Mouse (Mus musculus) MEL (cell line): ENCODE data around the gene Lix1l. TPM values are rescaled to one million over a fixed set of nuclear protein-coding genes. Genes with fewer than 3 reads are reported as not detected.
A peak's percentile ranks its signal among the peaks of the same experiment; 100 is the strongest.

Experiments
- DNase-seq: peaks from one replicate; pipeline ENCODE4 v3.0.0; 2011; ENCODE audit warnings: low read depth, low spot score
- H3K27ac ChIP-seq: 2 replicates; pipeline ENCODE4 v1.5.1; 2012; ENCODE audit warnings: low read depth, mild to moderate bottlenecking, control low read depth, low read length, moderate library complexity; ENCODE audit not compliant: control insufficient read depth
- H3K27me3 ChIP-seq, 2 experiments: fragments of 150-350 bp in 1 of 2; sonication (generic) in 1 of 2; 2 replicates each; pipeline ENCODE4 v1.6.1; 2012; ENCODE audit warnings: low read length in 2 of 2, mild to moderate bottlenecking in 2 of 2, improper control_type of control experiment in 1 of 2, moderate library complexity in 1 of 2; ENCODE audit not compliant: insufficient read depth in 2 of 2, control insufficient read depth in 1 of 2
- H3K36me3 ChIP-seq, 2 experiments: 2 replicates each; pipeline ENCODE4 v1.6.1; 2012 to 2014; ENCODE audit warnings: low read length in 2 of 2, improper control_type of control experiment in 1 of 2, inconsistent platforms in 1 of 2, mild to moderate bottlenecking in 1 of 2; ENCODE audit not compliant: insufficient read depth in 2 of 2, control insufficient read depth in 1 of 2
- H3K4me1 ChIP-seq, 2 experiments: fragments of 150-350 bp in 1 of 2; sonication (generic) in 1 of 2; 2 replicates each; pipeline ENCODE4 v1.6.1; 2012; ENCODE audit warnings: low read length in 2 of 2, improper control_type of control experiment in 1 of 2, mild to moderate bottlenecking in 1 of 2; ENCODE audit not compliant: insufficient read depth in 2 of 2, control insufficient read depth in 1 of 2
- H3K4me3 ChIP-seq, 2 experiments: fragments of 150-350 bp in 1 of 2; sonication (generic) in 1 of 2; 2 replicates each; pipeline ENCODE4 v1.5.1; 2012; ENCODE audit warnings: low read depth in 2 of 2, low read length in 2 of 2, mild to moderate bottlenecking in 2 of 2, moderate library complexity in 2 of 2, control low read depth in 1 of 2, improper control_type of control experiment in 1 of 2; ENCODE audit not compliant: control insufficient read depth in 1 of 2, insufficient read depth in 1 of 2
- H3K79me2 ChIP-seq: 2 replicates; pipeline ENCODE4 v1.6.1; 2012; ENCODE audit warnings: mild to moderate bottlenecking, low read length, moderate library complexity; ENCODE audit not compliant: control insufficient read depth, poor library complexity, insufficient read depth
- H3K9ac ChIP-seq: 2 replicates; pipeline ENCODE4 v1.6.1; 2012; ENCODE audit warnings: low read depth, mild to moderate bottlenecking, control low read depth, low read length, moderate library complexity; ENCODE audit not compliant: control insufficient read depth, poor library complexity, severe bottlenecking
- H3K9me3 ChIP-seq: fragments of 150-350 bp; sonication (generic); replicated peaks from 2 replicates; pipeline ENCODE4 v1.6.1; 2012; ENCODE audit warnings: mild to moderate bottlenecking, low read length, improper control_type of control experiment, moderate library complexity; ENCODE audit not compliant: insufficient read depth
- BHLHE40 ChIP-seq: IDR thresholded peaks from 2 replicates; pipeline ENCODE4 v1.6.1; 2012; ENCODE audit warnings: low read depth, mild to moderate bottlenecking, inconsistent platforms, low read length, improper control_type of control experiment, borderline replicate concordance
- E2F4 ChIP-seq: IDR thresholded peaks from 2 replicates; pipeline ENCODE4 v1.6.1; 2011; ENCODE audit warnings: low read depth, low read length, improper control_type of control experiment, borderline replicate concordance
- EP300 ChIP-seq, 2 experiments: IDR thresholded peaks; 2 replicates each; pipeline ENCODE4 v1.6.1; 2011; ENCODE audit warnings: improper control_type of control experiment in 2 of 2, low read length in 2 of 2, low read depth in 1 of 2, mild to moderate bottlenecking in 1 of 2
- ETS1 ChIP-seq: IDR thresholded peaks from 2 replicates; pipeline ENCODE4 v1.6.1; 2012; ENCODE audit warnings: low read depth, mild to moderate bottlenecking, inconsistent platforms, low read length, improper control_type of control experiment, moderate library complexity
- HCFC1 ChIP-seq: IDR thresholded peaks from 2 replicates; pipeline ENCODE4 v1.6.1; 2012; ENCODE audit warnings: low read depth, mild to moderate bottlenecking, inconsistent platforms, low read length, improper control_type of control experiment, moderate library complexity
- MAFK ChIP-seq: IDR thresholded peaks from 2 replicates; pipeline ENCODE4 v1.6.1; 2011; ENCODE audit warnings: low read depth, mild to moderate bottlenecking, low read length, improper control_type of control experiment, borderline replicate concordance
- MAX ChIP-seq: IDR thresholded peaks from 2 replicates; pipeline ENCODE4 v1.6.1; 2011; ENCODE audit warnings: low read length, improper control_type of control experiment
- MAZ ChIP-seq: IDR thresholded peaks from 2 replicates; pipeline ENCODE4 v1.6.1; 2012; ENCODE audit warnings: low read depth, mild to moderate bottlenecking, inconsistent platforms, low read length, improper control_type of control experiment
- MYB ChIP-seq: IDR thresholded peaks from 2 replicates; pipeline ENCODE4 v1.6.1; 2011; ENCODE audit warnings: mild to moderate bottlenecking, low read depth, low read length, improper control_type of control experiment
- NRF1 ChIP-seq: IDR thresholded peaks from 2 replicates; pipeline ENCODE4 v1.6.1; 2014; ENCODE audit warnings: low read depth, mild to moderate bottlenecking, inconsistent platforms, low read length, improper control_type of control experiment, moderate library complexity; ENCODE audit not compliant: poor library complexity, insufficient read depth, severe bottlenecking
- POLR2A ChIP-seq, 2 experiments: IDR thresholded peaks; 2 replicates each; pipeline ENCODE4 v1.6.1; 2011 to 2012; ENCODE audit warnings: low read length in 2 of 2, mild to moderate bottlenecking in 2 of 2, control low read depth in 1 of 2, improper control_type of control experiment in 1 of 2, low read depth in 1 of 2, moderate library complexity in 1 of 2; ENCODE audit not compliant: control insufficient read depth in 1 of 2, insufficient read depth in 1 of 2, poor library complexity in 1 of 2
- POLR2AphosphoS5 ChIP-seq: IDR thresholded peaks from 2 replicates; pipeline ENCODE4 v1.6.1; 2012; ENCODE audit warnings: low read depth, borderline replicate concordance, mild to moderate bottlenecking, inconsistent platforms, low read length, moderate library complexity, mixed read lengths
- RAD21 ChIP-seq: IDR thresholded peaks from 2 replicates; pipeline ENCODE4 v1.6.1; 2011; ENCODE audit warnings: mild to moderate bottlenecking, low read depth, low read length, improper control_type of control experiment
- RCOR1 ChIP-seq: IDR thresholded peaks from 2 replicates; pipeline ENCODE4 v1.6.1; 2012; ENCODE audit warnings: low read depth, mild to moderate bottlenecking, inconsistent platforms, low read length, improper control_type of control experiment
- TAL1 ChIP-seq: IDR thresholded peaks from 2 replicates; pipeline ENCODE4 v1.6.1; 2012; ENCODE audit warnings: mild to moderate bottlenecking, inconsistent platforms, low read length, moderate library complexity, mixed read lengths
- TBP ChIP-seq: IDR thresholded peaks from 2 replicates; pipeline ENCODE4 v1.8.0; 2011; ENCODE audit warnings: low read depth, low read length, improper control_type of control experiment
- UBTF ChIP-seq: IDR thresholded peaks from 2 replicates; pipeline ENCODE4 v1.6.1; 2012; ENCODE audit warnings: low read depth, mild to moderate bottlenecking, inconsistent platforms, low read length, improper control_type of control experiment, moderate library complexity, borderline replicate concordance; ENCODE audit not compliant: insufficient read depth
- ZC3H11A ChIP-seq: IDR thresholded peaks from 2 replicates; pipeline ENCODE4 v1.6.1; 2012; ENCODE audit warnings: low read depth, mild to moderate bottlenecking, inconsistent platforms, low read length, improper control_type of control experiment
- ZMIZ1 ChIP-seq: IDR thresholded peaks from 2 replicates; pipeline ENCODE4 v1.6.1; 2012; ENCODE audit warnings: low read depth, mild to moderate bottlenecking, inconsistent platforms, low read length, improper control_type of control experiment, moderate library complexity
- polyA plus RNA-seq, 2 experiments: library from polyadenylated mRNA; stranded (reverse) in 1 of 2; unstranded in 1 of 2; fragments of >175 nt in 1 of 2; fragments of >200 nt in 1 of 2; gene quantifications; 2 replicates each; pipeline versions ENCODE4 v1.2.1 to v1.2.4; 2012; ENCODE audit warnings: low replicate concordance in 2 of 2, low read depth in 1 of 2; ENCODE audit not compliant: insufficient read length in 2 of 2, insufficient read depth in 1 of 2, missing spikeins in 1 of 2
- total RNA-seq: library from RNA; depleted of rRNA; stranded (reverse); fragments of 300-350 nt; gene quantifications from 2 replicates; pipeline ENCODE4 v1.2.3, GENCODE M21; 2012

Gene Lix1l
- total and polyA plus RNA-seq, 3 experiments = 5.4 to 17.0 TPM; not detected in 1

DNA sequence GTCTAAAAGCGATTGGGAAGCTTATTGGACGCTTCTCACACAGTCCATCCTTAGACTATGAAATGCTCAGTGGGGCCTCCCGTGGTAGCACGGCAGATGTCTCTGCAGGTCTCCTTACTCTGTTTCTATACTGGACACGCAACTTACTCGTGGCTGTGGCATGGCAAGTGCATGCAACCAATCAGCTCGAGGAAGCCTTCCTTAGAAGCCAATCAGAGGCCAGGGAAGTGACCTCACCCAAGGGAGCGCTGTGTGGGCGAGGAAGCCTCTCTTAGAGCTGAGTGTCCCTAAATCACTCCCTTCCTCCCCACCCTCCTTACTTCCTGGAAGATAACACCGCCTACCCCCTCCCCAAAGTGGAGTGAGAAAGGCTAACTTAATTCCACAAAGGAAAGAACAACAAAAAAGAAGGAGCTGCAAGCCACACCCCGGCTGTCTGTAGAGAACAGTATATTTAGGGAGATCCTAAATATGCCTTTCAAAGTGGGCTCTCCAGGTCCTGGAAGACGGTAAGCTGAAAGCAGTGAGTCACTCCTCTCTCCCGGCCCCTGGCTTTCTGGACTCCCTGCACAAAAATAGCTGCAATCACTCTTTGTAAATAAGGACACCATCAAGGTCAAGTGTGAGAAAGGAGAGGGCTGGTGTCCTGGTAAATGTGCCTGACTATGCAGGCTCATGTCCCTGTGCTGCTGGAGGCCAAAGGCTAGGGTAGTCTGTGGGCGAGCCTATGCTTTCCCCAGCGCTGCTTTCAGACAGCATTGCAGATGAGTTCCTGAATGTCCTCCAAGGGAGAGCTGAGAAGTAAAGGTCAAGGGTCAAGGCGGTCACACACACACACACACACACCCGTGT, 24.0 kb upstream of the Lix1l start, which contains the start of gene Gm16253 (continued):
- peak; percentile 94 for TF ChIP-seq ETS1
- TF ChIP-seq BHLHE40 = no peak
- TF ChIP-seq ZMIZ1 = peak; percentile 78
- TF ChIP-seq RAD21 = no peak
- TF ChIP-seq MAX = peak; percentile 99
- no peak for TF ChIP-seq MAFK
- TF ChIP-seq EP300 (IDR thresholded peaks at IDR 0.05; ENCODE audit: low read depth in 1 of 2, low read length in 2 of 2) = peak; percentile 59 to 72
- peak; percentile 65 for TF ChIP-seq HCFC1
- TF ChIP-seq TBP = peak; percentile 84
- peak; percentile 85 for TF ChIP-seq RCOR1
- TF ChIP-seq ZC3H11A = peak; percentile 16; the same call in 1 of the 2 replicates

DNA sequence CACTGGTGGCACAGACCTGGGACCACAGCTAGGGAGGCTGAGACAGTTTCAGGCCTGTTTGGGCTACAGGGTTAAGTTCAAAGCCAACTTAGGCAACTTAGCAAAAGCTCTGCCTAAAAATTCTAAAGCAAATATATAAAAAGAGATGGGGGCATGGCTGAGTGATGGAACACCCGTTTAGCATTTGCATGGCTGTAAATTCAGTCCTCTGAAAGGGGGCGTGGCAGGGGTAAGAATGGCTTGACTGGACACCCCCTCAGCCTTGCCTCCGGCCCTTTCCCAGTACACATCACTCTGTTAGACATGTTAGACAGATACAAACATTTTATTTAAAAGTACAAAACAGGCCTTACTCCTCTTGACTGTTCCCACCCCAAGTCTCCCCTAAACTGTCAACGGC, 23.4 kb upstream of the Lix1l start:
- Histone ChIP-seq H3K9ac (peak overlapping the region; percentile 57), H3K4me1 (peaks cover 11 to 39% of the 10 kb centered on the region in 2 experiments), H3K27me3 (no peaks in the 10 kb centered on the region)

DNA sequence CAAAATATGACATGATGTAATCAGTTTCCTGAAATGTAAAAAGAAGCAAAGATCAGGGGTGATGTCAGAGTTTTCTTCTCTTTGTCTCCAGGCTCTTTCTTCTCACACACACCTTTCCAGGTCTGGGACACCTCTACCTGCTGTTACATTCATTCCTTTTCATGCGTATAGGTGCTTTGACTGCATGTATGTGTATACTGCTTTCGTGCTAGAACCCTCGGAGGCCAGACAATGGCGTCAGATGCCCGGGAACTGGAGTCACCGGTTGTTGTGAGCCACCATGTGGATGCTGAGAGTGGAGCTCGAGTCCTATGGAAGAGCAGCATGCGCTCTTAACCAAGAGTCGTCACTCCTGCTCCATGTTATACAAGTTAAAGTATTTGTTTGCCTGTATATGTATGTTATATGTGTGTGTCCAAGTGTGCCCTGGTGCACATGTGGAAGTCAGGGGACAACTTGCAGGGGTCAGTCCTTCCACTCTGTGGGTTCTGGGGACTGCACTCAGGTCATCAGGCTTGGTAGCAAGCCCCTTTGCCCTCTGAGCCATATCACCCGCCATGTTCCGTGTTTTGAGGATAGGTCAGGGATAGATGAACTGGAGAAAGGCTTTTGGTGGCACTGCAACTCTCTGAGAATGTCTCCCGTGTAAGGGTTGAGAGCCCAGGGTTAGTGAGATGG, 22.2 kb upstream of the Lix1l start:
- peaks cover 12 to 42% of the 10 kb centered on the region in 2 experiments for H3K4me1 ChIP-seq
- peak overlapping the region; percentile 65 for H3K9ac ChIP-seq
- peak overlapping the region; percentile 76; the same call in 1 of the 2 replicates for H3K27ac ChIP-seq
- no peaks in the 10 kb centered on the region for H3K9me3 ChIP-seq
- TF ChIP-seq ZC3H11A (no peak), NRF1 (no peak), UBTF (no peak), TAL1 (no peak), POLR2A (IDR thresholded peaks at IDR 0.05; ENCODE audit: control insufficient read depth in 1 of 2, insufficient read depth in 1 of 2, low read depth in 1 of 2, low read length in 2 of 2, poor library complexity in 1 of 2) (no peak), HCFC1 (no peak)
- no peak for DNase-seq
- peaks cover 3% of the 10 kb centered on the region; the same call in 1 of the 2 replicates for H3K79me2 ChIP-seq
- H3K36me3 ChIP-seq = peaks cover 0 to 34% of the 10 kb centered on the region in 2 experiments; a peak in 2 of 4 replicates
- no peak overlapping the region; a peak in 1 of 4 replicates for H3K4me3 ChIP-seq
- no peaks in the 10 kb centered on the region for H3K27me3 ChIP-seq

More for the DNA sequence above, 23.4 kb upstream of the Lix1l start:
- Histone ChIP-seq H3K79me2 (peaks cover 3% of the 10 kb centered on the region; the same call in 1 of the 2 replicates), H3K4me3 (no peak overlapping the region), H3K36me3 (peaks cover 0 to 33% of the 10 kb centered on the region in 2 experiments; a peak in 2 of 4 replicates), H3K9me3 (no peaks in the 10 kb centered on the region), H3K27ac (peak overlapping the region; percentile 70)
- peak; percentile 42 for DNase-seq
- TF ChIP-seq POLR2AphosphoS5 (no peak), MAZ (no peak), TBP (no peak), MYB (no peak), ZMIZ1 (no peak), ZC3H11A (no peak), E2F4 (no peak)
- TF ChIP-seq, all 39 proteins: peak for 0
